Mouse (Mus musculus): ENCODE data around the gene Tbx15.

The Tbx15 gene

DNA sequence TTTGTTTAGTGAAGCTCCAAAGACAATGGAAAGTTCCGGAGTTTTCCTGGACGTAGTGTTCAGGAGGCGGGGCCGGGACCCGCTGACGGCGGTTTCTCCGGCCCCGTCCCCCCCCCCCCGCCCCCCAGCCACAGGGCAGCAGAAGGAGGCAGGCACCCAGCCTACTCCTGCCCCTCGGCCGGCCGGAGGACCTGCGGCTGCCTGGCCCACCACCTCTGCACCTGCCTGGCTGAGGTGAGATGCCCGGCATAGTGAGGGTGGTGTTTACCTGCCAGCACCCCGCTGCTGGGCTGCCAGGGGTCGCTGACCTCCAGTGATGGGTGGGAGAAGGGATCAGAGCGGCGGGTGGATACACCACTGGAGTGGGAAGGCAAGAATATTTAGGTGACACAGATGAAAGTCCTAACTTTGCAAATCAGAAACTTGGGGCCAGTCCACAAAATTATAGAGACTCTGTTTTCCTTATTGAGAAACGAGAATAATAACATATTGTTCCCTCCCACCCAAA lies at the start of gene Tbx15:
Gene Tbx15 (plus strand): TSS at position 169 of the 508 bp plus-strand sequence.
- no peak for DNase-seq (ENCODE audit: low read depth, low spot score)

DNA sequence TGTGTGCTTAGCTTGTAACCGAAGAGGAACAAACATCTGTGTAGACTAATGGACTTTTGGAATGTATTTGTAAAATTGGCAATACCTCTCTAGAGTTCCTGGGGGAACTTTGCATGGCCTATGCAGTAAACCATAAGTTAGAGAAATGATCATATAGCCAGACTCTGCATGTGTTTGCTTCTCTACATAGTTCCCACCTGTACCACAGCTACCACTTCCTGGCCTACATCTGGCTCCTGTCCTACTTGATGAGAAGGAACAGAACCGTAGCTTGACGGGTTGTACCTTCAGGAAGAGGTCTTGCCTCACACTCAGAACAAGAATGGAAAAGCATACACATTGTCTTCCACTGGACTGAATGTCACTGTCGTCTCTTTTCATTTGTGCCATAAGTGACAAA lies 46.6 kb upstream of the Tbx15 start:
- DNase-seq (ENCODE audit: low read depth, low spot score) = no peak

GRCm38 (mm10) chr3:99203331-99203730 lies 36.9 kb upstream of the Tbx15 start:
- no peak for DNase-seq (ENCODE audit: low read depth, low spot score)

GRCm38 (mm10) chr3:99208416-99208815 lies 31.8 kb upstream of the Tbx15 start:
- DNase-seq (ENCODE audit: low read depth, low spot score) = no peak

DNA sequence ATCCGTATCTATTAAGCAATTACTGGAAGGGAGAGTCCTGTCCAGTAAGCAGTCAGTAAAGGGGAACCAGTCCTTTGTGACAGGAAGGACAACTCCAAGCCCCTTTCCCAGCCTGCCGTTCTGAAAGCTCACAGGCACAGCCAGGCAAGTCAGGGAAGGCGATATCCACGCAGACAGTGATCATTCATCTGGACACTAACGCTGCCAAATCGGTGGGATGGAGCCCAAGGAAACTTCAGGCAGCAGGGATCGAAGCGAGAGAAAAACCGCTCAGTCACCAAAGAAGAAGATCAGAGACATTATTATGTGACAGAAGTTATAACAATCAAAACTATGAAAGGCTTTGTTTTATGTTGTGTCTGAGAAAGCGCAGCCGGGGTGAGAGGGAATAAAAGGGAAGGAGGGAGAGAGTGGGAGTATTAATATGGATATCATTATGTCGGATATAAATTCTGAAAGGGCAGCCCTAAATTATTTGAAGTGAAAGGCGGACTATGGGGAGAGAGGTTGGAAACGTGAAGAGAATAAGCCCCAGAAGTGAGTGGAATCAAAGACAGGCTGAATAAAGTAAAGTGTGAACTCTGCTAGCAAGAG lies 29.0 kb upstream of the Tbx15 start:
- DNase-seq (ENCODE audit: low read depth, low spot score) = no peak

DNA sequence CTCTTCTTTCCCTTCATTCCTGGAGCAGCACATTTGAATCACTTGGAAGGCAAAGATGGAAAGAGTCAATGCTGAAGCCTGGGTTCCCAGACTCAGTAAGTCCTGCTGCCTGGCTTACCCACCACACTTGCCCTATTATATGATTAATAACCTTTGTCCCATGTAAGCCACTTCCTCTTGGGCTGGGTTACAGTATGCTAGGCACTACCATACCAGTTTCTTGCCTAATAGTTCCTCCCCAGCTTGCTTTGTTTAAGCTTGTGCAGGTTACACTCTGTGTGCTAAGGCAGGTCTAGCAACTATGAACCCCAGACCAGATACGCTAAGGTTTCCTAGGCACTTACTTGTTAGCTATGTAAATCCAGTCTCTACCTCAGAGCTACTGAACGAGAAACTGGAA lies 12.4 kb upstream of the Tbx15 start:
- no peak for DNase-seq (ENCODE audit: low read depth, low spot score)

DNA sequence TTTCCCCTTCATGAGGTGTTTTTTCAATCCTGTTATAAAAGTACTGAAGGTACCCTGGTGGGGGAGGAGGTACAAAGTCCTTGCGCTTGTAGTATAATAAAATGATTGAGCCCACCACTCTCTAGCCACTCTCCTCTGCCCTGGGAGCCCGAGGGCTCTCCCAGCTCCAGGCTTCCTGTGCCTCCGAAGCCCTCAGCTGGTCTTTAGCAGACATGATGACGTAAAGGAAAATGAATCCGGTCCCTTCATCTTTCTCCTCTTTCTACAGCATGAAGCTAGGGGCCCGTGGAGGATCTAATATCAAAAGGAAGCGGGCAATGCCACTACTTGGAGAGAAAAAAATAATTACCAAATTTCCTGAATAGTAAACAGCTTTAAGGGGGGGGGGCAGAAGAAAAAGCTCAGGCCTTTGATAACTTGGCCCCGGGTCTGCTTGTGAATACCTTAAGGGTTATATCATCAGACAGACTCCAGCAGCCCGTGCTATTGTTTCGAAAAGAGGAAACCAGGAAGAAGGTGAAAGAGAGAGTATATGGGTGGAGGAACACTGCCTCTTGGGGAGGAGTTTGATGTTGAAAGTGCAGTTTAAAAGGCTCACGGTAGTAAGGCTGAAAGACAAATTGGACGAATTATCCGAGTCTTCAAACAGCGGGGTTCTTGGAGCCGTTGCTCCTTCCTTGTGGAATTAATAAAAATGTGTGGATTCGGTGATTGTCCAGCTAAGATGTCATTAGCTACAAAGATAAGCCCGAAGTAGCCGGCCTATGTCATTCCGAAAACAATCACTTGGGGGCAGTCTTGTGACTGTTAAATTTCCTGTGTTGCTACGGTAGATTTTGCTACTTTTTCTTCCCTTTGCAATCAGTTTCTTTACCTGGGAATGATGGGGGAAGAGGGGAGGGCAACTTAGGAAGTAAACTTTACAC lies 6.5 kb upstream of the Tbx15 start:
- no peak for DNase-seq (ENCODE audit: low read depth, low spot score)

GRCm38 (mm10) chr3:99234319-99234869 lies 5.8 kb upstream of the Tbx15 start:
- DNase-seq (ENCODE audit: low read depth, low spot score) = no peak

- DNase-seq (ENCODE audit: low read depth, low spot score) = no peak
Observed at GRCm38 (mm10) chr3:99235116-99235803, 4.9 kb upstream of the Tbx15 start.

DNA sequence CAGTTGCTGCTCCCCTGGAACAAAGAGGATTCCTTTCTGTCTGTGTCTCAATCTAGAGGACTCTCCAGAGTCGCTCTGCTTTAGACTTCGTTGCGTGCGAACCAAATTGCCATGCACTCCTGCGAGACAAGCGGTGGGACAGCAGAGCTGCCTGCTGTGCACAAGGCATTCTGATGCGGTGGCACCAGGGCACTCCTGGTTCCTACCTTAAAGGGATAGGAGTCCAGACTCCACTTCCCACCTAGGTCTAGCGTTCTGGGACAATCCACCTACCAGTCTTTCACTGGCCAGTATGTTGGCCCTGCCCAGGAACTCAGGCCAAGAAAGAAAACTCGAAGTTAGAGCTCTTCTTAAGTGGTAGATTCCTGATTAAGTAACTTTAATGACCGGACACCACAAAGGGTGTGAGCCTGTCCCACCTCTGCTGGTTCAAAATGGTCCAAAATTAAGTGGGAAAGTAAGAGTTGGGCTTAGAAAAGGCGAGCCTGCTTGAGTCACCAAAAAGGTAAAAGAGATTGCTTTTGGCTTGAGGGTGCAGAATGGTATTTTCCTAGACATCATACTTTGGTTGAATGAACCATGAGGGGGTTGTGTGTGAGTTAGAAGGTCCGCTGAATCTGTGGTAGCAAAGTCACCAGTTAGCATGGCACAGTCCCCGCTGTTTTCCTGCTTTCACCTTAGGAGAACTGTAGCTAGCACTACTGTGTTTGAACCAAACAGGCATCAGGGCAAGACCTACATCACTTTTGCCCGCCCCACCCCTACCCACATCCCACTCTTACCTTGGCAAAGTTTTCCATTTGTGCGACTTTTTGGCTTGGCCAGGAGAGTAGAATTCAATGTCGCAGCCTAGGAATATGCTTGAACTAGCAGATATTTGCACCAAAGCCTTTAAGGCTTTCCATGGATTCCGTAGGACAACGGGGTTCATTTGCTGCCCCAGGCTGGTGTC lies 4.1 kb upstream of the Tbx15 start:
- DNase-seq (ENCODE audit: low read depth, low spot score) = no peak

DNA sequence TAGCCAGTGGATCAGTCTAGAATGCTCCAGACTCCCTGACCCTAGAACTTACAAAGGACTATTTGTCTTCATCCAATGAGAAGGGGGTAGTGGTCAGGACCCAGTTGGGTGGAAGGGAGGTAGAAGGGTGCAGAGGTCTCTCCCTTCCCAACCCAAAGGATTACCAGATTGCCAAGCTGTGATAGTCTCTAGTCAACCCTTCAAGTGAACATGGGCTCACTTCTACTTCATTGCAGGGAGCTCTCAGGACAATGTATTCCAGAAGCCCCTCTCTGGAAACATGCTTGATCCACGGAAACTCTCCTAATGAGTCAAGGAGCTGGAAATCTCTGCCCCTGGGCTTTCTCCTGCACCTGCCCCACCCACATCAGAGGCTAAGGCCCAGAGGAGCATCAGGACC lies 1.5 kb upstream of the Tbx15 start:
- no peak for DNase-seq (ENCODE audit: low read depth, low spot score)

DNA sequence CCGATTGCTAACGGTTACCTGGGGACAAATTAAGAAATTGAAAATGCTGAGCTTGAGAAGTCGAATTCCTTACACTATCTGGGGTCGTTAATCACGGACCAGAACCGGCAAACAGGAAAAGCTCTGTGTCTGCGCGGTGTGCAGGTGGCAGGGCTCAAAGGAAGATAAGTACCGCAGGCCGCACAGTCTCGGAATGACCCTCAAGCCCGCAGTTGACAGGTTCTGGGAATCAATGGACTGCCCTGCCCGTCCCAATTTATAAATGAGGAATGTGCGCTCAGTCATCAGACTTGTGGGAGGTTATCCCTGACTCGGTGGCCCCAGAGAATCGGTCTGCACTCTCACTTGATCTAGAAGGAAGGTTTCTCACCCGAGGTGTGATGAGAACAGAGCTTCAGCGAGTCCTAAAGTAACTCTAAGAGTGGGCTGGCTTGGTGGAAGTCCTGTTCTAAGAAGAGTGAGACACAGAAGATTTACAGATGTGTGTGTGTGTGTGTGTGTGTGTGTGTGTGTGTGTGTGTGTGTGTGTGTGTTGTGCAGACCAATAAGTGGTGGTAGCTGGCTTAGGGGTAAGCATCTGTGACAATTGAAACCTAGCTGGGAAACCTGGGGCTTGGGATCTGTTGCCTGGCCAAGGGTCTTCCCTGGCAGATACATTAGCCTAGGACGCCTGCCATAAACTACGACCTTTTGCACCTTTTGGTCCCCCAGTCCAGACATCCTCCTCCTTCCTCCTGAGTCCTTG lies 708 bp upstream of the Tbx15 start:
- DNase-seq (ENCODE audit: low read depth, low spot score) = no peak

DNA sequence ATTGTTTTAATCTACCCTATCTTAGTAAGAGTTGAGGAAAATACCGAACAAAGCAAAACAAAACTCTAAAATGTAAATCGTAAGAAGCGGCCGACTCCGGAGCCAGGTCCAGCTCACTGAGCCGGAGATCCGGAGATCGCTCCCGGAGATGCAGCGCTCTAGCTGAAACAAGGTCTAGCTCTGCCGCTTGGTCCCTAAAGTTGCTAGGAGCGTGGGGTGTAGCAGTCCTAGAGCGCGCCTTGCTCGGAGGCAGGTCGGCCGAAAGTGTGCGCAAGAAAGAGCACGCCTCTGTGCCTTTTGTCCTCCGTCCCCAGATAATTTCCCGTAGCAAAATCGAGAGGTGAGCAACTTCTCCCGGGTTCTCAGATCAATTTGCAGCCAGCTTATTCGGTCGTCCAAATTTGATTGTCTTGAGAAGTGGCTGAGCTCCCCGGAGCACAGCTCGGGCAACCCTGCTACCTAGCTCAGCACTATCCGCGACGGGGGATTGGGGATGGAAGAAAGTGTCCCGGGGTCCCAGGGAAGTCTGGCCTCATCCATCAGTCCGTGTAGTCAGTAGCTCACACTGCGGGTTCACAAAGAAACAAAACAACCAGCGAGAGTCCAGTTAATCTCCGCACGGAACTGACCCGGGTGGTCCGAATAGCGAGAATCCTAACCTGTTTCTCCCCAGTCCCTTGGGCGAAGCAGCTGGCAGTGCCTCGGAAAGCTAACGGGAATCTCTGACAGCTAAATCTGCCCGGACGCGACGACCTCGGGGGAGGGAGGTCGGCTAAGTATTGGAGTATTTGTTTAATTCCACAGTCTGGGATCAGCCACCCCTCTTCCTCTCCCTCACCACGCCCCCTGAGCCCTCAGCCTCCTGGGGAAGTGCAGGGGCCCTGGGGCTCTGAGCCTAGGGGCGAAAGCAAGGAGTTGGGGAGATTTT lies 894 bp downstream of the Tbx15 start:
- no peak for DNase-seq (ENCODE audit: low read depth, low spot score)

DNA sequence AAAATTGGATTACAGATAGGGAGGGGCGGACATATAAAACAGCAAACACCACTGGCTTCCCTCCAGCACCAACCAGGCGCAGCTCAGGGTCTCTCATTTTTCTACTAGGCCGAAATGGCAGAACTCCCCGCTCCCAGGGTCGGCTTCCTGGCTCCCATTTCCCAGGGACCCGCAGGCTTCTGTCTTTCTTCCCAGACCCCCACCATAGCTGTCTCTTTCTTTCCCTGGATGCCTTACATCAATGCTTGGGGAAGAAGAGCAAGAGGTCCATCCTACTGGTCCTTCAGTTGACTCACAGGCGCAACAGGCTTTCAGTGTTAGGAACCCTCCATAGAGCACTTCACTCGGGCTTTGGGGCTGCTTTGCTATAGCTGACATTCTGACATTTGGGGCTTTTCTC lies 2.3 kb downstream of the Tbx15 start:
- no peak for DNase-seq (ENCODE audit: low read depth, low spot score)

GRCm38 (mm10) chr3:99245341-99245740 lies 5.2 kb downstream of the Tbx15 start:
- DNase-seq (ENCODE audit: low read depth, low spot score) = no peak

- no peak for DNase-seq (ENCODE audit: low read depth, low spot score)
Observed at GRCm38 (mm10) chr3:99246629-99247028, 6.4 kb downstream of the Tbx15 start.

- no peak for DNase-seq (ENCODE audit: low read depth, low spot score)
Observed at GRCm38 (mm10) chr3:99247586-99247985, 7.4 kb downstream of the Tbx15 start.

- DNase-seq (ENCODE audit: low read depth, low spot score) = no peak
Observed at GRCm38 (mm10) chr3:99247996-99248801, 8.0 kb downstream of the Tbx15 start.
